Mouse (Mus musculus) right cerebral cortex, postnatal 36 days (tissue): ENCODE measurements around the gene Ccdc38.

ENCODE experiments used
- DNase-seq, 2 experiments: peaks; one replicate each; pipeline ENCODE4 v3.0.0; 2022; ENCODE audit warnings: low spot score in 2 of 2, mixed read lengths in 1 of 2

Gene Ccdc38

GRCm38 (mm10) chr10:93609236-93609635 lies 68.8 kb downstream of the Ccdc38 start:
- DNase-seq = no peak

GRCm38 (mm10) chr10:93610896-93611295 lies 70.5 kb downstream of the Ccdc38 start:
- DNase-seq = no peak

GRCm38 (mm10) chr10:93611419-93612007 lies 71.1 kb downstream of the Ccdc38 start:
- DNase-seq = no peak

- no peak for DNase-seq
These were observed 74.4 kb downstream of the Ccdc38 start for GRCm38 (mm10) chr10:93614850-93615249.

GRCm38 (mm10) chr10:93620438-93621179 lies 80.2 kb downstream of the Ccdc38 start:
- DNase-seq = no peak

- no peak for DNase-seq
These were observed 83.3 kb downstream of the Ccdc38 start for GRCm38 (mm10) chr10:93623725-93624124.

GRCm38 (mm10) chr10:93624151-93624550 lies 83.7 kb downstream of the Ccdc38 start:
- no peak for DNase-seq

- no peak for DNase-seq
These were observed 89.9 kb downstream of the Ccdc38 start for GRCm38 (mm10) chr10:93630310-93630709.

GRCm38 (mm10) chr10:93632086-93632485 lies 91.7 kb downstream of the Ccdc38 start:
- DNase-seq = no peak

GRCm38 (mm10) chr10:93633563-93633962 lies 93.1 kb downstream of the Ccdc38 start:
- DNase-seq = no peak
